Mouse (Mus musculus) neural tube, embryonic 14.5 days (tissue): ENCODE measurements around the gene Col5a3. TPM values are rescaled to one million over a fixed set of nuclear protein-coding genes. Genes with fewer than 3 reads are reported as not detected.
A peak's percentile ranks its signal among the peaks of the same experiment; 100 is the strongest.

ENCODE experiments used
- ATAC-seq: fragments of 200-750 bp; cut with Nextera tagmentation; 2 replicates; pipeline ENCODE4 v1.8.0; 2017; ENCODE audit warnings: low read depth, mild to moderate bottlenecking, moderate TSS enrichment, moderate library complexity
- H3K27ac ChIP-seq: fragments of 300-500 bp; sonication (generic); 2 replicates; pipeline ENCODE4 v1.5.1; 2014; ENCODE audit warnings: low read depth, mild to moderate bottlenecking, control low read depth, low read length, moderate library complexity, mixed read lengths
- H3K27me3 ChIP-seq: fragments of 300-500 bp; sonication (generic); 2 replicates; pipeline ENCODE4 v1.6.1; 2014; ENCODE audit warnings: low read length; ENCODE audit not compliant: control insufficient read depth, insufficient read depth
- H3K36me3 ChIP-seq: fragments of 300-500 bp; sonication (generic); 2 replicates; pipeline ENCODE4 v1.6.1; 2014; ENCODE audit warnings: low read length, mixed read lengths; ENCODE audit not compliant: control insufficient read depth, insufficient read depth
- H3K4me1 ChIP-seq: fragments of 300-500 bp; sonication (generic); 2 replicates; pipeline ENCODE4 v1.6.1; 2014; ENCODE audit warnings: low read length; ENCODE audit not compliant: control insufficient read depth, insufficient read depth
- H3K4me2 ChIP-seq: fragments of 300-500 bp; sonication (generic); 2 replicates; pipeline ENCODE4 v1.6.1; 2014; ENCODE audit warnings: mild to moderate bottlenecking, low read depth, low read length, control low read depth
- H3K4me3 ChIP-seq: fragments of 300-500 bp; sonication (generic); 2 replicates; pipeline ENCODE4 v1.5.1; 2014; ENCODE audit warnings: low read depth, low read length, control low read depth, mixed read lengths
- H3K9ac ChIP-seq: fragments of 300-500 bp; sonication (generic); replicated peaks from 2 replicates; pipeline ENCODE4 v1.6.1; 2014; ENCODE audit warnings: low read depth, mild to moderate bottlenecking, control low read depth, low read length, mixed read lengths
- H3K9me3 ChIP-seq: fragments of 300-500 bp; sonication (generic); 2 replicates; pipeline ENCODE4 v1.6.1; 2016; ENCODE audit warnings: low read length; ENCODE audit not compliant: control insufficient read depth
- WGBS: fragments of 180-500 bp; shearing (Covaris S2); extraction: QIAGEN DNeasy Blood & Tissue Kit; methylation state at CpG from one replicate; pipeline ENCODE4 v1.1.7; 2014; 5-methylcytosine and 5-hydroxymethylcytosine counted together
- polyA plus RNA-seq: library from polyadenylated mRNA; unstranded; fragments of >200 nt; fragmentation: Nextera tagmentation; extraction: Ambion mirVana; gene quantifications from 2 replicates; pipeline ENCODE4 v1.2.1, GENCODE M21; 2014

Gene Col5a3
- polyA plus RNA-seq, 1 experiment from 2014 or later: 0.76 TPM

- H3K27me3 ChIP-seq: no peaks in the 10 kb centered on the region
- no peak overlapping the region for H3K4me2 ChIP-seq
- no peak overlapping the region for H3K4me3 ChIP-seq
- no peak for ATAC-seq
- no peaks in the 10 kb centered on the region for H3K36me3 ChIP-seq
- H3K4me1 ChIP-seq: peaks cover 19% of the 10 kb centered on the region
- H3K9me3 ChIP-seq: no peaks in the 10 kb centered on the region
- no peak overlapping the region for H3K27ac ChIP-seq
- H3K9ac ChIP-seq: no peak overlapping the region
- WGBS: 58% methylated on average over 6 of the region's 6 CpGs
Observed at GRCm38 (mm10) chr9:20729451-20729850, 85.4 kb downstream of the Col5a3 start.

GRCm38 (mm10) chr9:20727601-20728113, 87.2 kb downstream of the Col5a3 start:
- Histone ChIP-seq H3K4me1 (peaks cover 19% of the 10 kb centered on the region), H3K36me3 (no peaks in the 10 kb centered on the region), H3K9ac (peak overlapping the region; percentile 76), H3K4me2 (peak overlapping the region; percentile 98), H3K27ac (0 out of 2 replicates have a peak overlapping the region, but pooled peaks have one; percentile 29), H3K27me3 (no peaks in the 10 kb centered on the region), H3K4me3 (peak overlapping the region; percentile 58), H3K9me3 (no peaks in the 10 kb centered on the region)
- peak; percentile 50 for ATAC-seq
- 0% methylated on average over 42 of the region's 46 CpGs for whole genome bisulfite sequencing

- Histone ChIP-seq H3K36me3 (no peaks in the 10 kb centered on the region), H3K4me3 (peak overlapping the region; percentile 58), H3K27me3 (no peaks in the 10 kb centered on the region), H3K9me3 (no peaks in the 10 kb centered on the region), H3K27ac (0 out of 2 replicates have a peak overlapping the region, but pooled peaks have one; percentile 29), H3K4me2 (peak overlapping the region; percentile 98), H3K9ac (peak overlapping the region; percentile 76), H3K4me1 (peaks cover 19% of the 10 kb centered on the region)
- peak; percentile 48 for ATAC-seq
- under 1% methylated on average over 50 of the region's 54 CpGs for WGBS
Observed at GRCm38 (mm10) chr9:20726859-20727600, 87.8 kb downstream of the Col5a3 start.

GRCm38 (mm10) chr9:20726134-20726858, 88.6 kb downstream of the Col5a3 start:
- H3K4me1 ChIP-seq: peaks cover 25% of the 10 kb centered on the region
- WGBS: 2% methylated on average over 42 of the region's 42 CpGs
- peak overlapping the region; percentile 58 for H3K4me3 ChIP-seq
- 0 out of 2 replicates have a peak overlapping the region, but pooled peaks have one; percentile 29 for H3K27ac ChIP-seq
- H3K4me2 ChIP-seq: peak overlapping the region; percentile 98
- peak overlapping the region; percentile 76 for H3K9ac ChIP-seq
- H3K9me3 ChIP-seq: no peaks in the 10 kb centered on the region
- ATAC-seq: peak; percentile 52
- H3K36me3 ChIP-seq: no peaks in the 10 kb centered on the region
- no peaks in the 10 kb centered on the region for H3K27me3 ChIP-seq

GRCm38 (mm10) chr9:20721582-20721981, 93.3 kb downstream of the Col5a3 start:
- no peaks in the 10 kb centered on the region for H3K36me3 ChIP-seq
- no peak overlapping the region for H3K4me3 ChIP-seq
- ATAC-seq: peak; percentile 69
- H3K9ac ChIP-seq: no peak overlapping the region
- 7% methylated on average over 2 of the region's 2 CpGs for WGBS
- no peaks in the 10 kb centered on the region for H3K9me3 ChIP-seq
- peak overlapping the region; percentile 45; the same call in 1 of the 2 replicates for H3K27ac ChIP-seq
- no peaks in the 10 kb centered on the region for H3K27me3 ChIP-seq
- H3K4me1 ChIP-seq: peaks cover 20% of the 10 kb centered on the region
- no peak overlapping the region for H3K4me2 ChIP-seq

Other genes starting within 250 kb of the Col5a3 start
- 53.3 and 65.2 TPM in 2 replicates for gene Zfp846, start 233.8 kb downstream of the Col5a3 start, polyA plus RNA-seq
- gene Ubl5, start 172.2 kb downstream of the Col5a3 start, polyA plus RNA-seq: 464 and 488 TPM in 2 replicates
- gene Fbxl12, start 170.3 kb downstream of the Col5a3 start, polyA plus RNA-seq: 9.6 and 10.6 TPM in 2 replicates
- gene Pin1, start 163.0 kb downstream of the Col5a3 start, polyA plus RNA-seq: 61.1 and 68.8 TPM in 2 replicates
- 155 and 202 TPM in 2 replicates for gene Olfm2, start 68.7 kb downstream of the Col5a3 start, polyA plus RNA-seq
- gene Rdh8, start 3.4 kb upstream of the Col5a3 start, polyA plus RNA-seq: not detected in 2 replicates
- gene A230050P20Rik, start 53.6 kb upstream of the Col5a3 start, polyA plus RNA-seq: 4.3 and 7.2 TPM in 2 replicates
- gene Angptl6, start 64.7 kb upstream of the Col5a3 start, polyA plus RNA-seq: 11.1 and 14.5 TPM in 2 replicates
- 41.7 and 49.0 TPM in 2 replicates for gene Ppan, start 73.1 kb upstream of the Col5a3 start, polyA plus RNA-seq
- gene Eif3g, start 83.6 kb upstream of the Col5a3 start, polyA plus RNA-seq: 226 and 228 TPM in 2 replicates
- 41.1 and 42.7 TPM in 2 replicates for gene Dnmt1, start 144.8 kb upstream of the Col5a3 start, polyA plus RNA-seq
- gene S1pr2, start 161.7 kb upstream of the Col5a3 start, polyA plus RNA-seq: 7.4 and 8.7 TPM in 2 replicates
- gene Mrpl4, start 187.7 kb upstream of the Col5a3 start, polyA plus RNA-seq: 103 and 115 TPM in 2 replicates
- gene Icam1, start 200.9 kb upstream of the Col5a3 start, polyA plus RNA-seq: 1.4 and 3.6 TPM in 2 replicates
- gene Icam4, start 214.3 kb upstream of the Col5a3 start, polyA plus RNA-seq: 0.27 TPM in 1 of 2 replicates, not detected in the other
- gene Icam5, start 217.0 kb upstream of the Col5a3 start, polyA plus RNA-seq: 1.3 and 1.6 TPM in 2 replicates